Mouse (Mus musculus): ENCODE data around the gene Csrp2.

The Csrp2 gene

DNA sequence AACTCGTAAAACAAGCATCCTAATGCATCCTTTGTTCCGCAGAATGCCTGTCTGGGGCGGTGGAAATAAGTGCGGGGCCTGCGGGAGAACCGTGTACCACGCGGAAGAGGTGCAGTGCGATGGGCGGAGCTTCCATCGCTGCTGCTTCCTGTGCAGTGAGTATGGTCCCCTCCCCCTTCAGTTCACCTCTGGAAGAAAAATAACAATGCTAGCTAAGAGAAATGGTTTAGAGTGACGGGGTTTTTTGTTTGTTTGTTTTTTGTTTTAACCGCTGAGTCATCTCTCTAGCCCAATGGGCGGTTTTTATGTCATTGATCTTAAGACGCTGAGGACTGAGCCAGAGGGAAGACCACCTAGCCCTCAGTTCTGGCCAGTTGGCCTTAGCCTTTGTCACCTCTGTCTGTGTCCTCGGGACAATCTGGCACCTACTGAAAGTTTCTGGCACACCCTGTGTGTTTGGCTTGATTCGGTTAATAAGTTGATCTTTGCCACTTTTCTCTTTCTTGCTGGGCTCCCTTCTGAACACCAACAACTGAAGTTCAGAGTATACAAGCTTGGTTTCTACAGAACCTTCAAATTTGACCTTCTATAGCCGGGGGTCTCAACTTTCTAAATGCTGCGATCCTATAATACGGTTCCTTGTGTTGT is 12.4 kb downstream of the Csrp2 start:
- DNase-seq, result no peak

DNA sequence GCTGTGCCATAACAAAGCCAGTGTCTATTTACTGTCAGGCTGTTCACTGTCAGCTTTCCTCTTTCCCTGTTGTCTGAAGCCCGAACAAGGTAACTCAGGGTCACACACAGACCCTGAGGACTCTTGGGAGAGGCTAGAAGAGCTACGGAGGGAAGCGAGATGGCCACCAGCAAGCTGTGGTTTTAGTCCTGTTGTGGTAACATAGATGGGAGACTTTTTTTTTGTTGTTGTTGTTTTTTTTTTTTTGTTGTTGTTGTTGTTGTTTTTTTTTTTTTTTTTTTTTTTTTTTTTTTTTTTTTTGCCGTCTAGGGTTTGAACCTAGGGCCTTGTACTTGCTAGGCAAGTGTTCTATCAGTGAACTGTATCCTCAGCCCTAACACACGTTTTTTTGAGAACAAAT is 14.0 kb downstream of the Csrp2 start:
- DNase-seq, result no peak

DNA sequence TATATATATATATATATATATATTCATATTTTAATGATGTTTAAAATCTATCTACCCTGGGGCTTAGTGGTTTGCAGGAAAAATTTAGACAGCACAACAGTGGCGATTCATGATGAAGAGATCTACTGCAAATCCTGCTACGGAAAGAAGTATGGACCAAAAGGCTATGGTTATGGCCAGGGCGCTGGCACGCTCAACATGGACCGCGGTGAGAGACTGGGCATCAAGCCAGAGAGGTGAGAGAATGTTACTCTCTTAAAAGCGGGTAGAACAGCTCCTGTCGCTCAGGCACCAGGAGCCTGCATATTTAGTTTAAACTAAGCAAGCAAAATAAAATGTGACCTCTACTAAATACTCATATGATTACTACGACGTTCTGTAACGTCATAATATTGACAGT is 15.5 kb downstream of the Csrp2 start:
- DNase-seq, result peak; percentile 46 to 70

DNA sequence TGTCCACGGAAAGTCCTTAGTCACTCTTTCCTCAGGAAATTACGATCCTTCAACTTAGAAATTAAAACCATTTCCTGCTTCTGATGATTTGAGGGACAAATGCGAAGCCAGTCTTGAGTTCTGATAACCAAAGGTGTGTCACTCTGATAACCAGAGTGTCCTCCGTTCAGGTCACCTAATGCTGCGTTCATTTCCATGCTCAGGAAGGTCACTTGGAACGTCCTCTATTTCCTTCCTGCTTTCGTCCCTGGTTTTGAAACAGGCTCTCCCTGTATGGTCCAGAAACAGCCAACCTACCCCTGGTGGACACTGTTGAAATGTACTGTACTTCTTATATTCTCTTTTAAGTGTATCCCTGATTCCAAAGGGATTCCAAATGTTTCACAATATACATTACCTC is 16.1 kb downstream of the Csrp2 start:
- DNase-seq, result no peak

DNA sequence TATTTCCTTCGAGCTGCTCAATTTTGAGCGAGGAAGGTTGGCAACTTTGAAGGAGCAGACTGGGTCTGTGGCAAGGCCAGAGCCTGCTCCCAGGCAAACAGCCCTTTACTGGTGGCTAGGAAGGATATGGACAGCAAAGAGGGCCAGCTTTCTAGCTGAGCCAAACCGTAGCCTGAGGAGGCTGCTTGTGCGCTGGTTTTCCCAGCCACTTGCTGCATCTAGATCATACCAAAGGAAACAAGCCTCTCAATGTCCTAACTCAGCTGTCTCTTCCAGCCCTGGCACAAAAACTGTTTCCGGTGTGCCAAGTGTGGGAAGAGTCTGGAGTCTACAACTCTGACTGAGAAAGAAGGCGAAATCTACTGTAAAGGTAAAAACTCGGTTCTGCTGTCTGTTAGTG is 18.8 kb downstream of the Csrp2 start:
- no peak for DNase-seq

DNA sequence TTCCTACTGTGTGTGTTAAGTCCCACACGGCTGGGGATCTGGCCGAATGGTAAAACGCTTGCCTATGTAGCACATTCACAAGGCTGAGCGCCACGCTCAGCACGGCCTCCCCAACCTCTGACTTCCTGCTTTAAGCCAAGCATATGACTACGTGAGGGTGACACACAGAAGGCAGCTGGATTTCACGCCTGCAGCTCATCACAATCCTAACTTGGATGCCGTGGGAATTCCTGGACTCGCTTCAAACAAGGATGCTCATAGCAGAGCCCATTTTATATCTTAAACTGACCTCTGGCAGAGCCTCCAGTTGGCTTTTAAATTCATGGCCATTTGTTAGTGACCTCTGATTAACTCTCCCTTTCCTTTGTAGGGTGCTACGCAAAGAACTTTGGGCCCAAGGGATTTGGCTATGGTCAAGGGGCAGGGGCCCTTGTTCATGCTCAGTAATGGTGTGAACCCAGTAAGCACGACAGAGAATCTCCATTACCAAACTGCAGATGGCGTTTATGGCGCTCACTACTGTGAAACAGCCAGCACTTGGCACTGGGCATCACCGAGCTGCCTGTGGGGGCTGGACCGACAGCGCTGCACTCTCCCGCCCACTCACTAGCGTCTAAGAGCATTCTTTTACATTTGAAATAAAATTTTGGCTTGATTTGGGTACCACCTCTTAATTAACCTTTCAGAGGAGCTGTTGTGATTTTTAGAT is 19.4 kb downstream of the Csrp2 start:
- no peak for DNase-seq

DNA sequence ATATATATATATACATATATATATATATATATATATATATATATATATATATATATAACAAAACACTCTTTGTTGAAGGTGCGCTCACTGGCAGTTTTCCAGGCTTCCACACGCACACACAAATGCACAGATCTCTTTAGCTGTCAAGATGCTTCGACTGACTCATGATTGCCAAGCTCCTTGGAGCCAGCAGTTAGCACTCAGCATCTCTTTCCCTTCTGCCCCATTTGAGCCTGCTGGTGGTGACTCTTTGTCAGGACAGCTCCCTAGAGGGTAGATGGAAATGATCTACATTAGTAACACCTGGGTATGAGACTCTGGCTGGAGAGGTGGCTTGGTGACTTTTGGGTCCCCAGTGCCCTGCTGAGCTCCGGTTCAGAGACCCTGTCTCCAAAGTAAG is 20.1 kb downstream of the Csrp2 start:
- DNase-seq, result no peak

DNA sequence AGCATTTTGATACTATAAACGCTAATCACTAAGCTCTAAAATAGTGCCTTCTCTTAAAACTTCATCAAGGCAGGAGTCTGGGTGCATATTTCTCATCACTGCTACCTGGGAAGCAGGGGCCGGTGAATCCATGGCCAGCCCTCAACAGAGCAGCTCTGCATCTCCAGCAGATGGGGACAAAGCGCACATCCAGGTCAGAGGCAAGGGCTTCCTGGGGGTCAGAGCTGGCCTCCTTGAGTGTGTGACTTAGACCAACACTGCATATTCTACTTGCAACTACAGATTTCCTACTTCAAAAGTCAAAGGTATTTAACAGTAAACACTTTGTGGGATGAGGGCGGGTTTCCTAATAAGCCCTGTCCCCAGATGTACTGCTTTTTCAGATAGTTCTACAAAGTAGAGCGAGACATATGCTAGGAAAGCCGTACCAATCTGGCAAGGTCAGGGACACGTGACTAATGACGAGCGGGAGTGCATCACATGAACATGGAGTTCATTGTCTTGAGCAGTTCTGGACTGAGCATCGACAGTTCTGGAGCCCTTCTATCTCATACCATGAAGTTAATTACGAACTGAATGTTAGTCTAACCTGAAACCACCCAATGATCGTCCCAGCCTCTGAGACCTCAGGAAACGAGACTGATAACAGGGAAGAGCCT is 21.3 kb downstream of the Csrp2 start:
- no peak for DNase-seq

DNA sequence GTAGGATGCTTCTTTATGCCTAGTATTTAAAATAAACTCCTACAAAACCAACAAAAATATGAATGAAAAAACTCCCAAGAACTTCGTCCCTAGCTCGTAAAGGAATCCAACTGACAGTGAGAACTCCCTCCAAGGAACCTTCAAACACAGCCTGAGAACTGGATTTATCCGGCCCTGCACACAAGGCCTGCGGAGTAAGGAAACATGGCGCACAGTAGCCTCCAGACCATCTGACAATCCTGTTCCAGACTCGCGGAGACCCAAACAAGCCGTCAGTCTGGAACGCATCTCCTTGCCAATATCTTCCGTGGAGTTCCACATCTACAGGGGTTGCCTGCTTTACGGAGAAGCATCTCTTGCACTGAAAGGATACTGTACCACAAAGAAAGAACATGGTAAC is 22.4 kb downstream of the Csrp2 start:
- DNase-seq, result no peak

DNA sequence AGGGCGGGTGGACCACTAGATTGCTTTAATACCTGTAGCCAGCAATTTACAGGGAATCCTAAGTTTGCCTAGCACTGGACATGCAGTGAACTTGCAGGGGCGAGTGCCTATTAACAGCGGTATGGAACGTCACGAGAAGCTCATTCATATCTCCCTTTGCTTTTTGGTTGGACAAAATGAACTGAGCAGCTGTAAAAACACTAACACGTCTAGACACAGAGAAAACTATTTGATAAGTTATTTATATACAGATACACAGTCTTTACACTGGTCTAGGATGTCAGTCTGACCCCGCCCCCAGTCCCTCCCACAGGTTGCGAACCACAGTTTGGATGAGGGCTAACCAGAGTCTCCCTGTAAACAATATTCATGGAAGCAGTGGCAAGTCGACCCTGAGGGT is 23.2 kb downstream of the Csrp2 start:
- no peak for DNase-seq

DNA sequence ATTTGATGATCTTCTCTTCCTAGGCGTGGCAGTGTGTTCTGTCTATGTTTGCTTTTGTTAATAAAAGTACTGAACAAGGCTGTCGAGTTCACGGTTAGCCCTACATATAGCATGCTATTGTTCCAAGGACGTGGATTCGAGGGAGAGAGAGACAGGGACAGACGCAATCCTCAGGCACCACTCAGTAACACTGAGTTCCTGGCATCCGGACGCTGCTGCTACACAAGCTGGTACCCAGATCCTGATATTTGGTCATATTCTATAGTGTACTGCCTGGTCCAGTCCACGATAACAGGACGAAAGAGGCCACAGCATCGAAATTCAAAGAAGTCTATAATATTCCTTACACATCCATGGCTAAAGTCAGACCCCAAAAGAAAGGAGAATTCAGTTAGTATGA is 24.6 kb downstream of the Csrp2 start:
- DNase-seq, result no peak

DNA sequence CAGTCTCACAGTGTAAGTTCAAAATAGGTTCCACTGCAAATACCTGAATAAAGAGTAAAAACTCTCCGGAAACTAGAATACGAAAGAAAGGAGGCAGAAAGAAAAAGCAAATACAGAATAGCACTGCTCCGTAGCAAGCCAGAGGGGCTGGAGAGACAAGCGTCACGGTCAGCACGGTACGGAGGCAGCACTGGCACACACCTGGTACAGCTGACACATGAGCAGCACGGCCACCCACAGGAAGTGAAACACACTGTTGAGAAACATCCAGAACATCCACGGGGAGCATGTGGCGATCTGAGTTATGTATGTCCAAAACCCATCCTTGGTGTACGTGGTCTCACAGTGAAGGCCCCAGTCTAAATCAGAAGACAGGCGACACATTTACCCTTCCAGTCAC is 26.4 kb downstream of the Csrp2 start:
- DNase-seq, result no peak

DNA sequence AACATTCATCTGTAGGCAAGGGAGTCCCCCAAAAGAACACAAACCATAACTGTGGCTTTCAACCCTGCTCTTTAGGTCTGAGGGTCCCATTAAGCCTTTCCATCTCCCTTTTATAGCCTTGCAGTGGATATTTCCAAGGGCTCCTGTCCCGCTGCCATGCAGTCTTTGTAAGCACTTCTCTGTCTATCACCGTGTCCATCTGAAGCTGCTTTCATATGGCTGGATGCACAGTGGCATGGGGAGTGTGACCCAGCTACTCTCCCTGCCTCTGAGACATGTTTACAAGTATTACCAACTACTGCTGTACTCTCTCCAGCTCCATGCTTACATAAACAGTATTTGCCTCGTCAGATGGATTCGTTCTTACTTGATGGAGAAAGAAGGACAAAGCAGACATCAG is 28.0 kb downstream of the Csrp2 start:
- DNase-seq, result no peak

DNA sequence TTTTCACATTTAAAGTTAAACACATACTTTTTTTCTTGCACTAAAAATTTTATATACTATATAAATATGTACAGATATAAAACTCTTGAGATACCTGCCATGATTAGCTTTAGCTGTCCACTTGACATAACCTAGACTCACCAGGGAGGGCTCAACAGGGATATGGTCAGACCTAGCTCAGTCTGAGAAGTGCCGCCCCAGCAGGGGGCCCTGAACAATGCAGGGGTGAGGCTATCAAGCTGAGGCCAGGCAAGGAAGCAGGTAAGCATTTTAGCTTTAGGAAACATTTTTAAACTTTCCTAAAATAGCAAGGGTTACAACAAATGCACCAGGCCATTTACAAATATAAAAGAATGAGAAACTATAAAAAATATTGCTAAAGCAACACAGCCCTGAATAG is 31.5 kb downstream of the Csrp2 start:
- no peak for DNase-seq

DNA sequence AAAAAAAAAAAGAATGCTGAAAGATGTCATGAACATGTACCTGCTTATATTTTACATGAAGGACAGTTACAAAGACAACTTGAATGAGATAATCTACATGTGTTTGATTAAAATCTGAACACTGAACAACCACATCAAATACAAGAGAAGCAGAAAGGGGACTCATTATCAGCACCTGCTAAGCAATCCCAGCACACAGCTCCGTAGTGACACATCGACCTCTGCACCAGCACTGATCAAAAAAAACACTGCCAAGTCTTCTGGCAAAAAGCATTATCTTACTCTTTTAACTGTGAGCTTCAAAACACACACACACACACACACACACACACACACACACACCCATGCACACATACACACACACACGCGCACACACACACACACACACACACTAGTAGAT is 32.2 kb downstream of the Csrp2 start:
- no peak for DNase-seq

DNA sequence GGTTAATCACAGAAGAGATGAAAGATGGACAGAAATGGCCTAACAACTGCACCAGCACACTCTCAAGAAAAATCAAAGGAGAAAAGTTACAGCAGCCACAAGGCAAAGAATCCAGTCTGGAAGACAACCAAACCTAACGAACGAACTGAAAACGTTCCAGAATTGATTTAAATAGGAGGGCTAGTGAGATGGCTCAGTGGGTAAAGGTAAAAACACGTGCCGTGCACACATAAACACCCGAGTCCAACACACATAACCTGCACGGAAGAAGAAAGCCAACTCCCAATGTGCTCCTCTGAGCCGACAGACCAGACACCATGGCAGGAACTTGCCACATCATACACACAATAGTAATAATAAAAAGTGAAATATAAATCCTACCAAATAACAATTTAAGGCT is 32.7 kb downstream of the Csrp2 start:
- DNase-seq, result no peak

DNA sequence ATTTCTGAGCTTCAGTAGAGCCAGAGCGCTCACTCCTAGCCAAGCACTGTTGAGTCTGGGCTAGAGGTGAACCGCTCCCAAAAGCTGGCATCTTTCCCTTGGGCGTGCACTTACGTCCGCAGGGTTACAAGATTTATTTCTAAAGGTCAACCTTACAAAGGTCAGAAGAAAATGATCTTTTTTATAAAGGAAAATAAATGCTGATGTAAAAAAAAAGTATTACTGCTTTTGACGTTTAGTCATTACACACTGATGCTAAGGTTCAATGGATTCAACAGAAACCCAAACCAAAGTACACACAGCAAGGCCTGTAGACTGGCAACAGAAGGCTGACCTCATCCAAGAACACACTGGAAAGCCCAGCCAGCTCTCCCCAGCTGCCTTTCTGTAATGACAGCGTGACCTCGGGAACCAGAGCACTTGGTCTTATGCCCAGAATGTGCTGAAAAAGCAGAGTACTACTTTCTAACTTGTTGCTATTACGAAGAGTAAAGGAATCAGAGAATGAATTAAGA is 33.4 kb downstream of the Csrp2 start:
- DNase-seq, result peak; percentile 91 to 96

DNA sequence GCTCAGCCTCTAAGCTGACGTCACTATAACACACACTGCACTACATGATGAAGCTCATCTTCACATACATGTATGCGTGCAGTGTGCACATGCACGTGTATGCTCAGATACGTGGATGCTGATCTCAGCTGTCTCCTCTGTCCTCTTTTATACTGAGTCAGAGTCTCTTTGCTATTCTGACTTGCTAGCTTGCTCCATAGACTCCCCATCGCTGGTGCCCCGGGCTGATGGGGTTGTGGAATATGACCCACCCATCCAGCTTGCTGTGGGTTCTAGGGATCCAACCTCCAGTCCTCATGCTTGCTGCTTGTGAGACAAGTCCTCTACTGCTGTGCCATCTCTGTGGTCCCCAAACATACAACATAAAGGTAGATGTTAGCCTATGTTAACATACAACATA is 39.3 kb downstream of the Csrp2 start:
- no peak for DNase-seq

DNA sequence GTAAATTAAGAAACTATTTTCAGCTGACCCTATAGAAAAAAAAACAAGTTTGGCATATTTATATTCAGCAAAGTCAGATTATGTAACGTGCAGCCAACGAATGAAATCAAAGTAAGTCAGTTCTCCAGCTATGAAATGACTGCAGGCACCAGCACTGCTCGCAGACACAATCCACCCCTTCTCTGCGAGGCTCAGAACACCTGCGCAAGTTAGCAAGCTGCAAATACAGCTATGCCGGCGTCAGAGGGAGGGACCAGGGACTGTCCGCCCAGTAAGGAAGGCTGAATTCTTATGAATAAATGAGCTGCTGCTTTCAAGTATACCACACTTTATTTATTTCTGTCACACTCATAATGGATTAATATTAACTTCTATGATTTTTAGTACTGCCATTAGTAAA is 40.2 kb downstream of the Csrp2 start:
- no peak for DNase-seq

DNA sequence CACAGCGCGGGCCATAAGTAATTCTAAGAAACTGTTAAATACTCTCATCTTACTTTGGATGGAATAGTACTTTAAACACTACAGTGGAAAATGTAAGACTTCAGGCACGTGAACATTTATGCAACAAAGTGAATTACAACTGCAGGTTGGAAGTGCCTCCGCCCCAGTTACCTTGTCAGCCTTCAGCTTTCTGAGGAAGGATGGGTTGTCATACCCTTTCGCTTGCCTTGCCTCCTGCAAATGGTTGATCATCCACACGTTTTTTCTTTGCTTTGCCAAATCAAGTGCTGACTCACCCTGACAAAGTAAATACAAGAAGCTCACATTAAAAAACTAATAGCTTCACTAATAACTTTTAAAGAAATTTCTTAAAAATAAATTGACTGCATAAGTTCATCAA is 41.3 kb downstream of the Csrp2 start:
- DNase-seq, result peak in 1 of 2 experiments; percentile 15

DNA sequence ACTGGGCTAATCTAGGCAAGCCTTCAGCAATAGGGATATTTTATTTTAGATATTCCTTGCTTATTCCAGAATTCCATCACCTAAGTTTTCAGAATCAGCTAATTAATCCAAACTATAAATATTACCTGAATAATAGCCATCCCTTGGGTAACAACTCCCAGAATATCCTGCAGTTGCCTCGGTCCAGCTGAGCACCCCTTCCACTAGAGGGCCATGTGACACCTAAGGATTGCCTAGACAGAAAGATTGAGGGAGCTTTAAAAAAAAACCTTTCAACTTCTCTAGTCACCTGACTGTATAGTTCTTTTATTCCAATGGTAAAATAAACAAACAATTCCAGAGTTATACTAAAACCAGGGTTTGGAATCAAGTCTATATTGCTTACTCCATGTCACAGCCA is 42.6 kb downstream of the Csrp2 start:
- DNase-seq, result no peak

DNA sequence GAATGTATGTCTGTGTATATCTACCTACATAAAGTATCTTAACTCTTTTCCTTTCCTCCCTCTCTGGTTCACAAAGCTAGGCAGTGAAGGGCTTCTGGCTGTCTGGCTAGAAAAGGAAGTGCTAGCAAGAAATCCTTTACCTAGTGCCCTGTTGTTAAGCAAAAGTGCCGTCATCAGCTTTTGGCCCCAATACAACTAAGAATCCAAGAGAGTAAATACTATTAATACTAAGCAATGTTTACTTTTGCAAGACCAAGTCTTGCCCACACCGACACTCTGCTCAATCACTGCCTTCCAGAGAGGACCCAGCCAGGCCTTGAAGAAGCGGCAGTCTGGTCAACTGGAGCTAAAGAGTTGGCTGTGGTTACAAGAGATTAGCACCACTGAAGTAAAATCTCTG is 51.5 kb downstream of the Csrp2 start:
- no peak for DNase-seq

DNA sequence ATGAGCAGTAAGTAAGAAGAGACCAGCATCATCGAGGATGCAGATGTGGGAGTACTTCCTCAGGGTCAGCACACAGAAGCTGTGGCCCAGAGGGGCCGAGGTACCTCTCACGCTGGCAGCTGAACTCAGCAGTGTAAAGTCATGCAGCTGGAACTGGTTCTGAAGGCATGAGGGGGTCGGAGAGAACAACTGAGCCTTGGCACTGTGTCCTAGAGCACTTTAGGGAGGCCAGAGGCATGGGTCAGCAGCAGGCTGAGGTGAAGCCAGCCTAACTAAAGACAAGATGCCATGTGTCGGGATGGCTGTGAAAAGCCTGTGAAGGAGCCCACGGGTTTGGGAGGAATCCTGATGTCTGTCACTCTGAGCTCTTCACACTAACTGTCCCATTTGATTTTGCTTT is 51.9 kb downstream of the Csrp2 start:
- no peak for DNase-seq

DNA sequence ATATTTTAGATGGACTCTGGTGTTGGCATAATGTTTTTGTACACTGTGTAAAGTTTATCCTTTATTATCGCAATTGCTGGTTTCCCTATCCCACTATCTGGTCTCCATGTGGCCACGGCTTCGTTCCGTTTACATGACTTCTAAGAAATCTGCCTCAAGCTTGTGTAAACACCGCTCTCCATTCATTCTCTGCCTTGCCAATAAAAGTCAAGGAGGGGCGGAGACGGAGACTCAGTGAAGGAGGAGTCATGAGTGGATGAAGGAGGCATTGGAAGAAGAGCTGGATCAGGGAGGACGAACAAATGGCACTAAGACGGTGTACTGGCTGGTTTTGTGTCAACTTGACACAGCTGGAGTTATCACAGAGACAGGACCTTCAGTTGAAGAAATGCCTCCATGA is 52.4 kb downstream of the Csrp2 start:
- DNase-seq, result no peak

Measured in kidney, adult 8-10 months (tissue).